Mouse (Mus musculus) thymus, postnatal 25 days (tissue): Measurements from ENCODE around the gene 4833423E24Rik.

Source experiments
- DNase-seq: peaks from one replicate; pipeline ENCODE4 v3.0.0; 2022

4833423E24Rik gene

DNA sequence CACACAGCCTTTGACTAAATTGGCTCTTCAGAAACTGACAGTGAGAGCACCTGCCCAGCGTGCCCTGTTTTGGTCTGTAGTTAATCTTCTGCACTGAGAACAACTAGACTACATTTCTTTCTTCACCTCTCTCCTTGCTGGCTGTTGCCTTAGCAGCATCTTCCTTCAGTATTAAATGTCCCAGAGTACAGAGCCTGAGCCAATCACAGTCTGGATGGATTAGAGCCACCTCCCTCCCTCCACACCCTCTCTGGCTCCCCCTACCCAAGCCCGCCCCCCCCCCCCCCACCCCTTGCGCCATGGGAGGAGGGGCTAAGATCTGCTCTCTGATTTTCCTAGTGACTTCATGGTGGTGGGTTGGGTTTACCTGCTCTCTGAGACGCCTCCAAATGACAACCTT lies at the start of gene 4833423E24Rik:
4833423E24Rik (minus strand) TSS at position 146 of the 400 bp plus-strand sequence.
- no peak for DNase-seq

DNA sequence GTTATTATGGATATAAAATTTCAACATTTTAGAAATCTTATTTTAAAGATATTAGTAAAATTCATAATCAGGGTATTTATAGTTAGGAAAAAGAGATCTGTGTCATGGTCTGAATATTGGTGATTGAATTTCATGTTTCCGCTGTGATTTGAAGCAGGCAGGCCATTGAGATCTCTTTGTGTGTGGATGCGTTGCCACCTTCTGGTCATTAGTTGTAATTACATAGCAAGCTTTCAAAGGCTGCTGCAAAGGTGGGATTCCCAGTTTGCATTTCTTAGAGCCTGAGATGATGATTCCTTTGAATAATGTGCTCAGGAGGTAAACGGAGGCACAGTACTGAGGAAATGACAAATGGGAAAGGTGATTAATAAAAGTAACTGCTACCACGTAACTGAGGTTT lies 42.4 kb upstream of the 4833423E24Rik start:
- peak; percentile 1 for DNase-seq

DNA sequence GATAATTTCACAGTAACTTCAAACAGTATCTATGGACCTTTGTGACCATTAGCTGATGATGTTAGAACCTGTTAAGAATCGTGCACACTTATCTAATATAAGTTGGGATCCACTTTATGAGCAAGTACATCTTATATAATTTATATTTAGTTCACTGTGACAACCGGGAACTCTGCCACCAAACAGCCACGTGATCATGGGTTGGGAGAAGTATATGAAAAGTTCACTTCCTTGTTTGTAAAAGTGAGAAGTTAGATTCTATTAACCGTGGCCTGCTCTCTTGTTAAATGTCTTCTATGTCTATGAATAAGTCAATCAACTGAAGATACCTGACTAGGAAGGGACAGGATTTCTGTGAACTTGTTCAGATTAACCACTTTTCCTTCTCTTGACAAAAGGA lies 41.4 kb upstream of the 4833423E24Rik start:
- no peak for DNase-seq

DNA sequence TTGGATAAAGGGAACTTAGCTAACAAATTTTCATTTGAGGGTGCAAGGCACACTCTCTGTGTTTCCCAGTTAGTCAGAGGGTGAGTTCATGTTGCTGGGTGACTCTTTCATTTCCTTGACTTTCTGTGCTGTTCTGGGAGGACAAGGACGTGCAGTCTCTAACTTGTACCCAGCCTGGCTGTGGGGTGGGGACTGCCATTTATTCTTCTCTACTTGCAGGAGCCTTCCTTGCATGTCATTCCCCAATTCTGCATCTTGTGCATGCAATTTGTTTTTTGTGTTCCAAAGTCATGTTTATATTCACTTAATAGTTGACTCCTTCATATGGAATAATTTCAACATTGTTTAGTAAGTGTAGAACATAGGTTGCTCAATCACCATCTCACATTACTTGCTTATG lies 36.0 kb upstream of the 4833423E24Rik start:
- no peak for DNase-seq

DNA sequence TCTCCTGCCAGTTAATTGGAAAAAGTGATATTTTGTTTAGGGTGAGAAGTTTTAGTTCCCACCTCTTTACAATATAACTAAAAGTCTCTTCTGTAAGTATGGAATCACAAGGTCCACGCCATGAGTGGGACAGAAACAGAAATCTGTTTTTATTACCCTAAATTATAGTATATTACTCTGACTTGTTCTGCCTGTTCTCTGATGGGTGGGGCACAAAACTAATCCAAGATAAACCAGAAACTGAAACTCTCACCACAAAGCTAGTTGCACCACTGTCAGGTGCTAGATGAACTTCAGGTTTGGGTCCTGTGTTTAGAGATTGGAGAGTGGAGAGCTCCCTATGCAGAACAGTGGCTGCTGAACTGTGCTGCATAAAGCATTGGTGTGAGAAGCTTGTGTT lies 15.1 kb upstream of the 4833423E24Rik start:
- no peak for DNase-seq

DNA sequence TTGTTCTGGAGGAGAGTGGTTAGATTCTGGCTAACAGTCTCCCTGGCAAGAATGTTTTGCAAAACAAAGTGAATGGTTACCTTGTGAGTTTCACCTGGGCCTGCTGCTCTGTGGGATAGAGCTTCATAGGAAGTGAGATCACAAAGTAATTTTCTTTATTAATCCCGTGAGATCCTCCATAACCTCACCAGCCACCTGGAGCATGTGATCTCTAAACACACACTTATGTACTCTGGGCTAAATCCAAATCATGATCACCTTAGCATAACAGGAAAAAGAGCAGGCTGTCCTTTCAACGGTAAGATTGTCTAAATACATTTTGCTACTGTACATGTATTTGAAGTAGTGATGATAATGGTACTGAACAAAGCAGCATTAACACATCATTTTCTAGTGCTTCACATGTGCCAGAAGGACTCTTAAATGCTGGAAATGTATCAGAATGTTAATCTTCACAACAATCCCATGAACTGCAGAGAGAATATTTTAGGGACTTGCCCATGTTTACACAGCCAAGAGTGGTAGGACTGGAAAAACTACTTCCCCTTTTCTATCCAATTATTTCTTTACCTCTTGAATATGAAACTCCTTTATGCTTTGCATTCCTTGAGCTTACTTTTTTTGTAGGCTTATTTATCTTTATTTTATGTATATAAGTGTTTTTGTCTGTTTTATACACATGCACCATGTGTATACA lies 13.4 kb upstream of the 4833423E24Rik start:
- DNase-seq, result no peak

DNA sequence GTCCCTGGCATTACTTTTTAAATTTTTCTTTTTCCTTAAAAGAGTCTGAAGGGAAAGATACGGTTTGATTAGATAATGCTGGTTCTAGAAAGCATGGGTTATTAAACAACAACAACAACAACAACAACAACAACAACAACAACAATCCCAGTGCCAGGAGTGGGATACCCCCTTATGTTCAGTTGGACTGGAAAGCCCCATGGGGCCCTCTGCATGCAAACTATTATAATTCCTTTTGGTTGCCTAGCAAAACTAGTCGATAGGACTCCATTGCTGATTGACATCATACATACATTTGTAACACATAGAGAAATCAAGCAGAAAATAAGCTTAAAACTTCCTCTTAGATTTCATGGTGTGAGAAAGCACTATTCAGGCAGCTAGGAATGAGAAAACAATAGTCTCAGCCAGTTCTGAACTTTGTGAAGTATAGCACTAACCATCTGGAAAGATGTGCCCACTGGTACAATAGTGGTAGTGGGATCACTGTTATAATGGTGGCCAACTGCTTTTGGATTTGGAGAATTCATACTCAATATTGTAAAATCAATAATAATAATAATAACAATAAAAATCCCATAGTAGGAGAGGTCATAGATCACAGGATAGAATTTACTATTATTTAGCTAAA lies 4.2 kb upstream of the 4833423E24Rik start:
- no peak for DNase-seq

DNA sequence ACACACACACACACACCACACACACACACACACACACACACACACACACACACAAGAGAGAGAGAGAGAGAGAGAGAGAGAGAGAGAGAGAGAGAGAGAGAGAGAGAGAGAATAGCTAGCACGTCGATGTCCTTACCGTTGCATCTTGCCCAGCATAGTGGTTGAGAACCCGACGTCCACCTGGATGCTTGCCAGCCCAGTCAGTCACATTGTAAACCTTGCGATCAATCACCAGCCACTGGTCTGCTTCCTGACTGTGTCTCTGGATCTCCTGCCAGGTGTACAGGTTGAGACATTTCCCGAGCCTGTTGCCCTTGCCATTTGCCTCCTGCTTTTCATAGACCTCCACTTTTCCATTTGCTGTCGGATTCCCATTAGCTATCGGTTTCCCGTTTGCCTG lies 532 bp downstream of the 4833423E24Rik start:
- no peak for DNase-seq

DNA sequence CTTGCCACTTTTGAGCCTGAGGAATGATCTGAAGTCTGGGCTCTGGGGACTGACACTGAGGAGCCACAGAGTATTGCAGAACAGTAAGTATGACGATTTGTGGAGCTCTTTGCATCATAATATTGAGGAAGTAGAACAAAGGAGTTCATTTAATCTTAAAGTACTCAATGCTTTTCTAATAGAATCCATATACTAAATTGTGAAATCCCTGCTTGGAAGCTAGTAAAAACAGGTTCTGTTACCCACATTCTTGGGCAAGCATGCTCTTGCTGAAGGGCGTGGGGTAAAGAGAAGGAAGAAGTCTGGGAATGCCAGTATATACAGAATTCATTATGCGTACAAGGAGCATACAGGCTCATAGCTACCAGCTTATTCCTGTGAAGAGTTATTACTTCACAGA lies 8.4 kb downstream of the 4833423E24Rik start:
- no peak for DNase-seq

DNA sequence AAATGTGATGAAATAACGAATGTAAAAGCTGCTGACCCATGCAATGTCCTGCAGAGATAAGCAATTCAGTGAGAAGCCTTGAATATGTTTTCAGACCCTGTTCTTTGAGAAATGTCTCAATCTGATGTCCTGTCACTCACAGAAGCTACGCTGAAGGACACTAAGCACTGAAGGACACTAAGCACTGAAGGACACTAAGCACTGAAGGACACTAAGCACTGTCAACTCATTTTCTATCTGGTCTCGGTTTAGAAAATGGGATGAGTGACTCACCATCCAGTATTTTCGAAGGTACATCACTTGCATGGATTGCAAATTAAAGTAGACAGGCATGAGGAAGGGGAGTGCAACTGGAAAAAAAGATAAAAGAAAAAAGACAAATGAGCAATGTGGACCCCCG lies 28.4 kb downstream of the 4833423E24Rik start:
- no peak for DNase-seq

DNA sequence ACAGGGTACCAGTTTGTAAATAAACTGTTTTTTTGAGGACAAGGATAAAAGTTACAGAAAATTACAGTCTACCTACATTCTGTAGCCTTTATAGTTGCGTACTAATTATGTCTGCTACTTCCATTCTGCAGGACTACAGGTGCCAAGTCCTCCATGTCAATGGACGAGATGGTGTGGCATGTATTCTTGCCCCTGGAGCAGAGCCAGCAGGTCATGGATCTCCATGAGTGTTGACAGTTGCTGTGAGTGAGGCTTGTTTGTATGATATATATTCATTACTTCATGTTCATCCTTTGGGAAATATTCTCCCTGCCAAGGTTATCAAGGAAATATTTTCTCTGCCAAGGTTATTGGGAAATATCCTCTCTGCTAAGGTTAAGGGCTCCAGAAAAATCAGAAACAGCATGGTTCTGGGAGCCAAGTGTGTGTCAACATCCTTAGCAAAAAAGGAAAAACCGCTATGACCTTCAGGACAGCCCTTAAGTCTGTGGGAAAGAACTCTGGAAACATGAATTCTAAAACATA lies 52.0 kb downstream of the 4833423E24Rik start:
- no peak for DNase-seq

DNA sequence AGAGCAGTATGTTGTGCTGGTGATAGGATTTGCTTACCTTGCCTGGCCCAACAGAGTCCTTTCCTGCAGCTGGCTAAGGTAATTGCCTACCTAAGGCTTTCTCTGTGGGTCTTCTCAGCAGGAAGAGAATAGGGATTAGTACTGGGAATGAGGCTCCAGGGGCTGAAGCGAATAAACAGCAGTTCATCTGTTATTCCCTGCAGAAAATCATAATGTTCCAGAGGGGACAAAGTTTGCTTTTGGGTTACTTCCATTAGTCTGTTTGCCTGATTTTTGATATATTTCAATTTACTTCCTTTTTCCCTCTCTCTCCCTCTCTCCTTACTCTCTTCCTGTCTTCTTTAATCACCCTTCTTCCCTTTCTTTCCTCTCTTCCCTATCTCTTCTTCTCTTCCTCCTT lies 75.3 kb downstream of the 4833423E24Rik start, which contains the start of gene Olfr995:
Olfr995 (minus strand) TSS at position 101 of the 400 bp plus-strand sequence.
- no peak for DNase-seq

DNA sequence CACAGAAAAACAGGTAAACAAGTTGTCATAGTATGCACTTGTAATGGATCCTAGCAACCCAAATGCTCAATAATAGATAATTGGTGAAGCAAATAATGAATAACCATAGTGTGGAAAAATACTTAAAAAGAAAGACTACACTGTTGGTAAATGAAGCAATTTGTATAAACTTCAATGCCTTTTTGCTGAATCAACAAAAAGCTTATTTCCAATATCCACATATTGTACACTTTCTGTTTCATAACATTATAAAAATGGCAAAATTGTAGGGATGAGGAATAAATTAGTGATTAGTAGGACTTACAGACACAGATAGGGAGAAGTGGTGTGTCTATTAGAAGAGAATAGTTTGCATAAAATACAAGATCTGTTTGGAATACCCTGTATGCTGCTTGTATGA lies 76.3 kb downstream of the 4833423E24Rik start:
- no peak for DNase-seq

DNA sequence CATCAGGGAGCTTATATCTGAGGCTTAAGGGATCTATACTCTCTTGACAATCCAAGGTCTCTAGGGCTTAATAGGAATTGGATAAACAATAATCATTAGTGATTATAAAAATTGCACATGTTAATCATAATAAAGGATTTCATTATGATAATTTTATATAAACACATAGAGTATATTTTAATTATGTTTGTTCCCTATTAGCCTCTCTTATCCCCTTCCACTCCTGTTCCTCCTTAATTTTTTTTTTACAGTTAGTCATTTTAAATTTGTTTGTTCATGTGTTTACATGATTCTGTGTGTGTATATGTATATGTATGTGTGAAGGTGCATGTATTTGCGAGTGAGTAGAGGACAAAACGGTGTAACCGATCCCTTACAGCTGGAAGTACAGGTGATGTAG lies 82.5 kb downstream of the 4833423E24Rik start, which contains the start of gene Olfr994:
Olfr994 (minus strand) TSS at position 101 of the 400 bp plus-strand sequence.
- DNase-seq, result no peak
